Mouse (Mus musculus) embryo, embryonic 10 days (tissue): ENCODE data around the gene B4galnt1.

Experiments
- DNase-seq: peaks from one replicate; pipeline ENCODE4 v3.0.0-alpha.2; 2015; ENCODE audit warnings: low spot score

Gene B4galnt1

DNA sequence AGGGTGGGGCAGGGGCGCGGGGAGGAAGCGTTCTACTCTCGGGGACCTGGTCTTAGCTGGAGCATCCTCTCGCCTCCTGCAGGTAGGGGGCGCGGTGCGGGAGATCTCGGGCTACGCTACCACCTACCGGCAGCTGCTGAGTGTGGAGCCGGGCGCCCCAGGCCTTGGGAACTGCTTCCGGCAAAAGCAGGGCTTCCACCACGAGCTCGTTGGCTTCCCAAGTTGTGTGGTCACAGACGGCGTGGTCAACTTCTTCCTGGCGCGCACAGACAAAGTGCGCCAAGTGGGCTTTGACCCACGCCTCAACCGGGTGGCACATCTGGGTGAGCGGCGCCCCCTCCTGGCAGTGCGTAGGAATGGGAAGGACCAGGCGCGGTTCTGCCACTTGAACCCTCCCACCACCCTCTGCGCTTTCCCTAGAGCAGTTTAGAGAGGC is 5.8 kb downstream of the B4galnt1 start:
- peak; percentile 90 for DNase-seq

GRCm38 (mm10) chr10:127171631-127172200 is 6.7 kb downstream of the B4galnt1 start:
- no peak for DNase-seq

GRCm38 (mm10) chr10:127173148-127174065 is 8.4 kb downstream of the B4galnt1 start:
- DNase-seq, result no peak

DNA sequence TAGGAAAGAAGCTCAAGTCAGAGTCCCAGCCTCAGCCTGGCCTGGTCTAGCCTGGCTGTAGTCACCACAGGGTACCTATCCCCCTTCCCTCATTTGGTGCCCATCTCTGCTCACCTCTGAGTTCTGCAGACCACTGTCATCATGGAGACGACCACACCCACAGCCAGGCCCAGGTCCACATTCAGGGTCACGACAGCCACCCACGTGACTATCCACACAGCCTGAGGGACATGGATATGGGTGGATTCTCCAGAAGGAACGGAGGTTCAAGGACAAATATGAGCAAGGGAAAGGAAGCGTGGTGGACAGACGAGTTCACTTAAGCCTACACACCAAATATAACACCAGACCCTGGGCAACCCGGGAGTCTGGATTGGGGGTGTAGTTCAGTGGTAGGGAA is 9.1 kb downstream of the B4galnt1 start:
- no peak for DNase-seq

GRCm38 (mm10) chr10:127176228-127176627 is 11.2 kb downstream of the B4galnt1 start:
- DNase-seq, result no peak

- no peak for DNase-seq
Observed at GRCm38 (mm10) chr10:127176756-127177155, 11.7 kb downstream of the B4galnt1 start.

- no peak for DNase-seq
Observed at GRCm38 (mm10) chr10:127177235-127177634, 12.2 kb downstream of the B4galnt1 start.

DNA sequence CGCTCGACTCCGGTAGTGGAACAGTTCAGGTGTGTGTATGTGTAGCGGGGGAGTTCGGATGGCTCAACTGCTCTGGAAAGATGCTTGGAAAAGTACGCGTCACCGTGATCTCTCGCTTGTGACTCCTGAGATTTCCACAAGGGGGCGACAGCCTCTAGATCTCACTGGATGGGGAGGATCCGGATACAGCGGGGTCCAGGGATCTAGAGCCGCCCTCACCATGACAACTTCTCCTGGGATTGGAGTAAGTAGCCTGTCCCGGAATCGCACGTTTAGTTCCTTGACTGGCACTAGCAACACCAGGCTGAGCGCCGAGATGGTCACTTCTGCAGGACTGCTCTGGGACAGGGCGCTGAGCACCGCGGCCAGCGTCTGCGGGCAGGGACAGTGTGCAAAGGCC is 12.7 kb downstream of the B4galnt1 start:
- peak; percentile 93 for DNase-seq

DNA sequence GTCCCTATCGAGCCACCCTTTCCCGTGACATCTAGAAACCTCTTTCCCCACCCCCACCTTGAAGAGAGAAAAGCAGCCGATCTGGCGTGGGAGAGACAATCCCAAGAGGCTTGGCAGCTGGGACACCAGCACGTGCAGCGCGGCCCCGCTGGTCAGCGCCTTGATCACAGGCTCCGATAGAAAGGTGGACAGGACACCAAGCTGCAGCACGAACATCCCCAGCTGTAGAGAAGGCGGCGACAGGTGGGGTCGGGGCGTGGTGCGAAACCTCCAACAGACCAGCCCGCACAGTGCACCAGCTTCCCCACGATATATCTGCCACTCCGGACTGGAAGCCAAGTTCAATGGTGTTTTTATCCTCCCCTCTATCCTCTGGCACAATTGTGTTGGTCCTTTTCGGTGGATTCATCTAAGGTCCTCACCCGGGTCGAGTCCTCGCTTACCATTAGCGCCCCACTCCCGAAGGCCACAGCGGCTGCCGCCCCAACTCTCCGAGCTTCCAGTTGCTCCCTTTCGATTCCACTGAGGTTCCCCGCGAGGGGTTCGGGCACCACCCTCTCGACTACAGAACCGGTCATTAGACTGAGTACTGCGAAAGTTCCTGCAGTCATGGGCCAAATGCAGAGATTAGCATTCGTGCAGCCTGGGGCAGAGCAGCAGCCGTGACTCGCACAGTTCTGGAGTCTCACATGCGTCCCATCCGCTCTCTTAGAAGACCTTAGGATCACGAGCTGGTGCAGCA is 13.4 kb downstream of the B4galnt1 start:
- DNase-seq, result no peak

GRCm38 (mm10) chr10:127179871-127180694 is 15.1 kb downstream of the B4galnt1 start, which contains the start of gene Slc26a10:
Gene Slc26a10 (minus strand): TSS chr10:127180645.
- DNase-seq, result peak; percentile 34

GRCm38 (mm10) chr10:127180695-127181047 is 15.6 kb downstream of the B4galnt1 start:
- DNase-seq, result no peak

GRCm38 (mm10) chr10:127181566-127181965 is 16.5 kb downstream of the B4galnt1 start:
- DNase-seq, result no peak

- no peak for DNase-seq
Observed at GRCm38 (mm10) chr10:127182624-127183023, 17.6 kb downstream of the B4galnt1 start.

DNA sequence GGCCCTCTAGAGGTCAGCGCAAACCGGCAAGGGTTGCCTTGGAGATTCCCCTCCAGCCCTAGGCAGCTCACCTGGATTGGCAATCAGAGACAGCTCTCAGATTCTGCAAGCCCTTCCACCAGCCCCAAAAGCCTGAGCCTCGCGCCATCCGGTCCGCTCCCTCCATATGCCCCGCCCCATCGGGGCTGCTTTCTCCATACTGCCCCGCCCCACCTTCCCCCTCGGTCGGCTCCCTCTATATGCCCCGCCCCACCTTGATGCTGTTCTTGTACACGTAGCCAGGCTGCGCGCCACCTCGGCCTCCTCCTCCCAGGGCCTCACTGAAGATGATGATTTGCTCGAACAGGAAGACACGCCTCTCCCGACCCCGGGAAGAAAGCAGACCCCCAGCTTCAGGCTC is 18.7 kb downstream of the B4galnt1 start:
- peak; percentile 37 for DNase-seq

DNA sequence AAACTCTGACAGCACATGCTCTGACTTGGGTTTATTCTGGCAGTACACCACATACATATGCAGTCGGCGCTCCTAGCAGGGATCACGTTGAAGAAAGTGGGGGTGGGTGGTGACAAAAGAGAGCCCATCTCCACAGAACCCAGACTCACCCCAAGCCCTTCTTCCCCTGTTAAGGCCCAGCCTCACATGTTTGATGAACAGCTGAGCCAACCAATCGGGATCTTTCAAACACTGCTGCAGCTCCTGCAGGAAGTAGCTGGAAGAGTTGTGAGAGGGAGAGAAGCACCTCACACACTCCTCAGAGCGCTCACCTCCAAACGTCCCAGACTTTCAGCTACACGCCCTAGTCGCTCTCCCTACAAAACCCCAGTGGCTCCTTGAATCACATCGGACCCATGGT is 20.1 kb downstream of the B4galnt1 start:
- DNase-seq, result no peak

GRCm38 (mm10) chr10:127185506-127185905 is 20.5 kb downstream of the B4galnt1 start:
- no peak for DNase-seq

- DNase-seq, result no peak
Observed at GRCm38 (mm10) chr10:127186451-127186850, 21.4 kb downstream of the B4galnt1 start.

DNA sequence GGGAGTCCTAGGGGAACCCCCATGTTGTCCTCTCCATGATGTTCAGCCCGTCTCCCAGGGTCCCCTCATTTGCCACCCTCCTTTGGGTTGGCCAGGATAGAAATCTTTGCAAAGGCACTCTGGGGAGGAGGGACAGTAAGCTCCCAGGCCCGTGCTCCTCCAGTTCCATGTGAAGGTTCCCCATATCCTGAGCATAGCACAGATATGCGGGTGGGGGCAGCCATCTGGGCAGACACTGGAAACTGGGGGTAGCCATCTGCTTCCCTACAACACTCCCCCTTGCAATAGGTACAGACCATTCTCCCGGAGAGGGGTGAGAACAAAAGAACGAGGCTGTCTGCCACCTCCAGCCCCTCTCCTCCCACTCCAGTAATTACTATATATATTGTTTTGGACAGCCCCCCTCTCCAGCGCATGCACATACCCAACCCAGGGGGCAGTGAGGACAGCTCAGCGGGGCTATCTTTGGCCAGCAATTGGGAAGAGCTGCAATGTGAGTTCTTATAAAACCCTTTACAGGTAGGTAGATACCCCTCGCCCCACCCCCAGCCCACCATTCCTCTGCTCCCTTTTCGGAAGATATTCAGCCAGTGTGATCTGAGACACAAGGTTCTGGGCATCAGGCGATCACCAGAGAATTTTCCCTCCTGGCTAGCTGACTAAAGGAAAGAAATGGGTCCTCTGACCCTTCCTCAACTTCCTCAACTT is 22.5 kb downstream of the B4galnt1 start:
- DNase-seq, result no peak

DNA sequence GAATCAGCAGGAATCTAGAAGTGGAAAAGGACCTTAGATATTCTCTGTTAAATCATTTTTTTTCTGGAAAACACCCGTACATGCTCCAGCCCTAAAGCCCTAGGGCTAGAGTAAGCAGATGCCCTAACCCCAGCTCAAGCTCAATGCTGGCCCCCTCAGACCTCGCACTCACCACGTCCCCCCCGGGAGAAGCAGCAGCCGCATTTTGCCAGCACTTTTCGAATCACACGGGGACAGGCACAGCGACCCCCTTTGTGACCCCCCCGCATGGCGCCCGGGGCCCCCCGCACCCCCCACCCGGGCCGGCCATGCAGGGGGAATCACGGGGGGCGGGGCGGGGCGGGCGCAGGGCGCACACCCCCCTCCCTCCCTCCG is 23.0 kb downstream of the B4galnt1 start:
- no peak for DNase-seq

DNA sequence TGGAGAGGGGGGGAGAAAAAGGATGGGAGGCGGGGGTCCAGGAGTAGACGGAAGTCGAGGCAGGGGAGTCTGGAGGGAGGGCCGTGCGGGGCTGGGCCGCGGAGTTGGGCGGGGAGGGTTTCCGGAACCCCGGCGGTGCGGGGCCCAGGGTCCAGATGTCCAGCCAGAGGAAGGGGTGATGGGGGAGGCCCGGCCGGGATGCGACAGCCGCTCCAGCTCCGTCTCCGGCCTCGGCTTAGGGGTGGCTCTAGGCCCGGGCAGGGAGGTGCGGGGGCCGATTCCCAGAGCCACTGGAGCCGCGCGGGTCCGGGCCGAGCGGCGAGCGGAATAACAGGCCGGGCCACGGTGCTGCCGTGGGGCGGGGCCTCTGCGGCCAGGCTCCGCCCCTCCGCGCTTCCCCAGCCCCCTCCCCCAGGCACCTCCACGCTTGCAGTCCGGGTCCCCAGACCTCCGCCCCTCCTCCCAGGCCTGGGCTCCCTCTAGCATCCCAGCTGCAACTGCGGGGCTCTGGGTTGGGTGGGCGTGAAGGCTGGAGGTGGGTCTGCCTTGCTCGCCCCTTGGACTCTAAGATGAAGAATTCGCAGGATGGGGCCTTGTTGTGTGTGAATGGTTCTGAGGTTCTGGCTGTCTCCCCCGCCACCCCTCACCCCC is 23.6 kb downstream of the B4galnt1 start:
- DNase-seq, result peak; percentile 84
